Mouse (Mus musculus): ENCODE measurements around the gene Prkar2b. TPM values are rescaled to one million over a fixed set of nuclear protein-coding genes. Genes with fewer than 3 reads are reported as not detected.

Prkar2b gene
- polyA plus RNA-seq, 1 experiment from 2014 or later = 73.7 TPM

DNA sequence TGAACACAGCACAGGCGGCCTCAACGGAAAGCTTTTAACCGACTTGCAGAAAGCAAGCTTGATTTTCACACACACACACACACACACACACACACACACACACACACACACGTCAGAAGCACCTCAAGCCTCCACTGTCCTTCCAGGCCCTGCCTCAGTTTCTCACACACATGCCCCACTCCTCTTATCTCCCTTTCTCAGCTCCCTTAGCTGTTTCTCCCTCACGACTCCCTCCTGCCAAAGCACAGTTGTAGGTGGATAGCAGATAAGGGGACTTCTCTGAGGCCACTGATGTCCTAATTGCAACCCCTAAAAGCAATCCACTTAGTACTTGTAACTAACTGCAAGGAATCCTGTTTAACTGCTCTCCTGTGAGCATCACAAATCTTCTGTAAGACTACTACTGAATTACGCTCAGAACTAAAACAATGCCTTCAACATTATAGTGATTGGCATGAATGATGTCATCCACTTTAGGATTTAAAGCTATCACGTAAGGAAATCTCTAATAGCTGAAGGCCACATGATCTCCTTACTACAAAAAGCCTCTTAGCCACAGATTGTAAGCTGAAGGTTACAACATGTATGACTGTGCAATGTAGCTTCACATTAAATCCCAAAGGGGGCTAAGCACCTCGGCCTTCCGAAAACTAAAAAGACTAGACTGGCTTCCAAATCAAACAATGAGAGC is 6.5 kb downstream of the Prkar2b start:
- H3K9me3 ChIP-seq (ENCODE audit: control insufficient read depth, low read length) = no peaks in the 10 kb centered on the region
- H3K9ac ChIP-seq (ENCODE audit: low read length) = no peak overlapping the region
- no peaks in the 10 kb centered on the region for H3K36me3 ChIP-seq (ENCODE audit: control insufficient read depth, insufficient read depth, low read length)
- H3K4me3 ChIP-seq (ENCODE audit: low read depth, low read length) = no peak overlapping the region
- ATAC-seq (ENCODE audit: low FRiP score) (no peak), DNase-seq (ENCODE audit: low spot score, missing footprints) (no peak)
- H3K27ac ChIP-seq (ENCODE audit: low read depth, low read length) = no peak overlapping the region
- WGBS = 82% methylated on average over 9 of the region's 9 CpGs
- peaks cover 10% of the 10 kb centered on the region; the same call in 1 of the 2 replicates for H3K4me1 ChIP-seq (ENCODE audit: control insufficient read depth, insufficient read depth, low read length)
- H3K4me2 ChIP-seq = no peak overlapping the region
- H3K27me3 ChIP-seq (ENCODE audit: control insufficient read depth, insufficient read depth, low read length) = no peaks in the 10 kb centered on the region

DNA sequence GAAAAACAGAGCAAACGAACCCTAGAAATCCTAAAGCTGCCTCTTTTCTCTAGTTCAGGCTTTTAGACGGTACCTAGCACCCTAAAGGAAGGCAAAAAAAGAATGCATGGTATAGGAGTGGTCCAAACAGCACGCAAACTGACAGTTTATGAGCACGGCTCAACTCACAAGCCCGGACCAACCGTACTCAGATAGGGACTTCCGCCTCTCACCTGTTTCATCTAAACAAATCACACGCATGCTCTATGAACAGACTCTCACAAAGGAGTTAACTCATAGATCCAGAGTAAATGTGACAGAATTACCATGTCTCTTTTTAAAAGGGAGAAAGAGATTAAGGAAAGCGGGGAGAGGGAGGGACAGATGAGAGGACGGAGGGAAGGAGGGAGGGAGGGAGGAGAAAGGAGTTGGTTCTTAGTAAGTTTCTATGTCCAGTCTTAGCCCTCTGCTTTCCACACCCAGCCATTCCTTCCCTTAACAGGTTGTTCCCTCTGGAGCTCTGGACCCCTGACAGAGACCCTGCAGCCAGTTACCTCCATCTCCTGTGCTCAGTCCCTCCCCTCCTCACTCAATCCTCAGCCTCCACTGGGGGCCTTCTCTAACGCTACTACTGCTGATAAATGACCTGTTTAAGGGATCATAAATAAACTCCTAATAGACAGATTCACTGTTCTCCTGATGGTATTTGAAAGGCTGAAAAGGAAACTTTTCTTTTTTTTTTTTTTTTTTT is 7.3 kb downstream of the Prkar2b start:
- Histone ChIP-seq H3K27ac (ENCODE audit: low read depth, low read length) (no peak overlapping the region), H3K27me3 (ENCODE audit: control insufficient read depth, insufficient read depth, low read length) (no peaks in the 10 kb centered on the region), H3K4me3 (ENCODE audit: low read depth, low read length) (no peak overlapping the region), H3K9me3 (ENCODE audit: control insufficient read depth, low read length) (no peaks in the 10 kb centered on the region), H3K9ac (ENCODE audit: low read length) (no peak overlapping the region), H3K4me1 (ENCODE audit: control insufficient read depth, insufficient read depth, low read length) (peaks cover 6% of the 10 kb centered on the region; the same call in 1 of the 2 replicates), H3K4me2 (no peak overlapping the region), H3K36me3 (ENCODE audit: control insufficient read depth, insufficient read depth, low read length) (no peaks in the 10 kb centered on the region)
- 60% methylated on average over 11 of the region's 11 CpGs for WGBS
- no peak for DNase-seq (ENCODE audit: low spot score, missing footprints)
- ATAC-seq (ENCODE audit: low FRiP score) = no peak

DNA sequence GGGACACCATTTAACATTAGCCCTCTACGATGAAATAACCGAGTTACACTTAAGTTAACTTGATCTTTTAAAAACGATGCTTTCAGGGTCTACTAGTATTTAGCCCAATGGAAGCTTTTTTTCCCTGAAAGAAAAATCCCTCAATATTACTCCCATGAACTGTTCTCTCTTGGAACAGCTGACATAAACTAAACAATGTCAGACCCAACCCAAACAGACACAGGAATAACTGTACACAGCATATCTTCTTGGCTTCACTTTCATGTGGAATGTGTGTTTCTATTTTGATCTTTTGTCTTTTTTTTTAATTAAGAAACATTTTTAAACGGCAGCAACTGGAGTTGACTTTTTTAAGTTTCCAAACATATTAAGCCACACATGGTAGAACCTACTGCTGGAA is 8.2 kb downstream of the Prkar2b start:
- ATAC-seq (ENCODE audit: low FRiP score) = no peak
- Histone ChIP-seq H3K36me3 (ENCODE audit: control insufficient read depth, insufficient read depth, low read length) (no peaks in the 10 kb centered on the region), H3K9ac (ENCODE audit: low read length) (no peak overlapping the region), H3K27me3 (ENCODE audit: control insufficient read depth, insufficient read depth, low read length) (no peaks in the 10 kb centered on the region), H3K27ac (ENCODE audit: low read depth, low read length) (no peak overlapping the region), H3K4me2 (no peak overlapping the region), H3K9me3 (ENCODE audit: control insufficient read depth, low read length) (no peaks in the 10 kb centered on the region), H3K4me3 (ENCODE audit: low read depth, low read length) (no peak overlapping the region), H3K4me1 (ENCODE audit: control insufficient read depth, insufficient read depth, low read length) (0 out of 2 replicates have a peak, but pooled peaks cover 2% of the 10 kb centered on the region)
- DNase-seq (ENCODE audit: low spot score, missing footprints) = no peak
- WGBS = 85% methylated on average over 4 of the region's 4 CpGs

DNA sequence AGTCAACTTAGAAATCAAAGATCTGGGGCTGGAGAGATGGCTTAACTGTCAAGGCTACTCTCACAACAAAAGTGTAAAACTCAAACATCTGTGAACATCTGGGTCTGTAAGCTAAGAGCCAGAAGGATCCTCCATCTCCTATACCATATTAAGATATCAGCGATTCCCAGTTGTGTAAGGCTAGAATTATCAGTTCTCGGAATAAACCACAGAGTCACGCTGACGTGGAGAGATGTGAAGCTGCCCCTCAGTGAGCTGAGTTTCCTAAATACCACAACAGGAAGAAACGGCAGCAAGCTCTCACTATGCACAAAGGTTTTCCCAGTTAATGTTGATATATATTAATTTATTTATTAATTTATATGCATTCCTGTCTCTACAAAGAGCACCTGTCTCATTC is 10.9 kb downstream of the Prkar2b start:
- 80% methylated on average over 5 of the region's 5 CpGs for WGBS
- Histone ChIP-seq H3K4me3 (ENCODE audit: low read depth, low read length) (no peak overlapping the region), H3K4me2 (no peak overlapping the region)

DNA sequence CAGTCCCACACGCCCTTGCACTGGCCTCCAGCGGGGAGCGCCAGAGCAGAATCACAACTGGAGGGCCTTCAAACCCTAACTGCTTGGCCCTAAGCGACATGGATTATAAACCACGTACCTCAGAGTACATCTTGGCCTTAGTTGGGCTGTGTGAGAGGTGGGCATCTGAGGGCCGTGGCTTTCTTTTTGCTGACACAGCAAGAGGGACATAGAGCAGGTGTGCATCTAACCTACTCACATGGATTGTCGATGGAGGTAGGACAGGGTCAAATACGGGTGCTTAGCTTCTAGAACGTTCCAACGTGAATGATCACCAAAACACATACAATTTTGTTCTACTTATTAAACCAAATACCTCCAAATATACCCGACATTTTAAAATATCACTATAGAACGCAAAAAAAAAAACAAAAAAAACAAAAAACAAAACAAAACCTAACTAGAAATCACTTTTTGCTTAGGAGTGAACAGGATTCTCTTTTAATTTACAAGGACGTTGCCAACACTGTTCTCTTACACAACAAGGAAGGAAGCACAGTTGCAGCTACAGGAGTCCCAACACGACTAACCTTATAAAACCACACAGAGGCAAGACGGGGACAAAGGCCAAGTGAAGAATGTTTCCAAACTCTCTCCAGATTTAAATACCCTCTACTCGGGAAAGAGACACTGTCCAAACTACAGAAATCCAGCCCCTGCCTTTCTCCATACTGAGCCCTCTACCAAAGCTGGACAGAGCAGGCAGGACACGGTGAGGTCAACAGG is 15.3 kb downstream of the Prkar2b start:
- ATAC-seq (ENCODE audit: low FRiP score) (no peak), DNase-seq (ENCODE audit: low spot score, missing footprints) (no peak)
- Histone ChIP-seq H3K9ac (ENCODE audit: low read length) (no peak overlapping the region), H3K36me3 (ENCODE audit: control insufficient read depth, insufficient read depth, low read length) (no peaks in the 10 kb centered on the region), H3K4me1 (ENCODE audit: control insufficient read depth, insufficient read depth, low read length) (no peaks in the 10 kb centered on the region), H3K27me3 (ENCODE audit: control insufficient read depth, insufficient read depth, low read length) (no peaks in the 10 kb centered on the region), H3K4me3 (ENCODE audit: low read depth, low read length) (no peak overlapping the region), H3K27ac (ENCODE audit: low read depth, low read length) (no peak overlapping the region), H3K4me2 (no peak overlapping the region), H3K9me3 (ENCODE audit: control insufficient read depth, low read length) (no peaks in the 10 kb centered on the region)
- 82% methylated on average over 17 of the region's 17 CpGs for WGBS

More for the DNA sequence above, 10.9 kb downstream of the Prkar2b start:
- Histone ChIP-seq H3K9me3 (ENCODE audit: control insufficient read depth, low read length) (no peaks in the 10 kb centered on the region), H3K27me3 (ENCODE audit: control insufficient read depth, insufficient read depth, low read length) (no peaks in the 10 kb centered on the region), H3K9ac (ENCODE audit: low read length) (no peak overlapping the region), H3K4me1 (ENCODE audit: control insufficient read depth, insufficient read depth, low read length) (0 out of 2 replicates have a peak, but pooled peaks cover 2% of the 10 kb centered on the region), H3K36me3 (ENCODE audit: control insufficient read depth, insufficient read depth, low read length) (no peaks in the 10 kb centered on the region), H3K27ac (ENCODE audit: low read depth, low read length) (no peak overlapping the region)
- DNase-seq (ENCODE audit: low spot score, missing footprints) = no peak
- no peak for ATAC-seq (ENCODE audit: low FRiP score)

DNA sequence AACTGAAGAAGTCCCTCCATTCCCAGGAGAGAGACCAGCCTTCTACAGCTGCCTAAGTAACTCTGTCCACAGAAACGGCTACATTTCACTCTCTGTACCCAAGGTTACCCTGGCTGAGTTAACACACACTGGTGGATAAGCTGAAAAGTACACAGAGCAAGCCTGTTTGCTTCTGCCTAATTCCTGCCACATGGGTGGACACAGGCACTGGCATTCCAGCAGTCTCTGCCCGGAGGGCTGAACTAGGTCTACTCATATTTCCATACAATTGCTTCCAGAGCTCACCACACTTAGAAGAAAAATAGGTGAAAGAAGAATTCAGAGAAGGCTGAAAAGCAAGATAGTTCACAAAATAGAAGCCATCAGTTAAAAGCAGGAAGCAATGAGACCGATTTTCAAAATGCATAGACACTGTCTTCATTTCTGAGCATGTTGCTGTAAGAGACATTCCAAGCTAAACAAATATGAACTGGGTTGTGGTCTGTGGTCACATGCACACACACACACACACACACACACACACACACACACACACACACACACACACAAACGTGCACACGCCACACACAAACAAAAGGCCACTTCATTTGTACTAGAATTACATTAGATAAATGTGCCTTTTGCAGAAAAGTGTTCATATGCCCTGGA is 16.5 kb downstream of the Prkar2b start:
- Histone ChIP-seq H3K4me2 (no peak overlapping the region), H3K4me3 (ENCODE audit: low read depth, low read length) (no peak overlapping the region), H3K9me3 (ENCODE audit: control insufficient read depth, low read length) (no peaks in the 10 kb centered on the region), H3K27me3 (ENCODE audit: control insufficient read depth, insufficient read depth, low read length) (no peaks in the 10 kb centered on the region), H3K36me3 (ENCODE audit: control insufficient read depth, insufficient read depth, low read length) (no peaks in the 10 kb centered on the region), H3K27ac (ENCODE audit: low read depth, low read length) (no peak overlapping the region; the same call in 1 of the 2 replicates), H3K9ac (ENCODE audit: low read length) (no peak overlapping the region), H3K4me1 (ENCODE audit: control insufficient read depth, insufficient read depth, low read length) (no peaks in the 10 kb centered on the region)
- ATAC-seq (ENCODE audit: low FRiP score) (peak; percentile 85), DNase-seq (ENCODE audit: low spot score, missing footprints) (no peak)
- 58% methylated on average over 5 of the region's 5 CpGs for WGBS

DNA sequence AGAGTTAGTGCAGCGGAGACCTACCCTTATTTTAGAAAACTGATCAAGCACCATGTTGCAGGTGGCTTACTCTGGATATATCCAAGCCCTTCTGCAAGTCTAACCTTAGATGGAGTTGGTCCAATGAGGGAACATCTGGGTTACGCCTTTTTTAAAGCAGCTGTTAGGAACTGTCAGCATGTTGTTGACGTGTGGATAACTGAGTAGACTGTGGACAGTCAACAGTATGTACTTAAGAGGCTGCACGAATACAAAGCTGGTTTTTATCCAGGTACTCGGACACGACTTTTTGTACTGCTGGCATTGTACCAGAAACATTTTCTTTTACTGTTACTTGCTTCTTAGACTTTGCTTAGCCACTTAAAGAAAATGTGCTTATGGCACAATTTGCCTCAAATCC is 27.6 kb downstream of the Prkar2b start:
- no peaks in the 10 kb centered on the region for H3K9me3 ChIP-seq (ENCODE audit: control insufficient read depth, low read length)
- H3K9ac ChIP-seq (ENCODE audit: low read length) = no peak overlapping the region
- no peaks in the 10 kb centered on the region for H3K27me3 ChIP-seq (ENCODE audit: control insufficient read depth, insufficient read depth, low read length)
- WGBS = 94% methylated on average over 6 of the region's 6 CpGs
- no peak overlapping the region for H3K4me2 ChIP-seq
- no peak overlapping the region for H3K4me3 ChIP-seq (ENCODE audit: low read depth, low read length)
- H3K27ac ChIP-seq (ENCODE audit: low read depth, low read length) = no peak overlapping the region
- ATAC-seq (ENCODE audit: low FRiP score) (no peak), DNase-seq (ENCODE audit: low spot score, missing footprints) (no peak)
- no peaks in the 10 kb centered on the region for H3K36me3 ChIP-seq (ENCODE audit: control insufficient read depth, insufficient read depth, low read length)
- no peaks in the 10 kb centered on the region for H3K4me1 ChIP-seq (ENCODE audit: control insufficient read depth, insufficient read depth, low read length)

DNA sequence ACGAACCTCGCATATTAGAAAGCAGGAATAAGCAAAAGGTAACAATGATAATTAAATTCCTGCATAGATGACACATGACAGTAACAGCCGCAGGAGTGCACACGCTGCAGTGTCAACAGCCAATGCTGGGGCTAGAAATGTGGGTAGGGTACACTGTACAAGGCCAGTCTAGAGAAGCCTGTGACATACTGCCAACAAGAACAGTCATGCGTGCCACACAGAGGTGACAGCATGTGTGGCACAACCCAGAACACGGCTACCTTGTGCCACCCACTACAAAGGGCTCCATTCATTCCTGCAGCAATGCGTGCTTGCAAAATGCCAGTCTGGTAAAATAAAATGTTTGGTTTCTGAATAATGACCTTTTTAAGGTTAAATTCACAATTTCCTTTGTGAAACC is 28.2 kb downstream of the Prkar2b start:
- Histone ChIP-seq H3K36me3 (ENCODE audit: control insufficient read depth, insufficient read depth, low read length) (no peaks in the 10 kb centered on the region), H3K4me1 (ENCODE audit: control insufficient read depth, insufficient read depth, low read length) (no peaks in the 10 kb centered on the region), H3K4me2 (no peak overlapping the region), H3K27ac (ENCODE audit: low read depth, low read length) (no peak overlapping the region), H3K4me3 (ENCODE audit: low read depth, low read length) (no peak overlapping the region), H3K9me3 (ENCODE audit: control insufficient read depth, low read length) (no peaks in the 10 kb centered on the region), H3K27me3 (ENCODE audit: control insufficient read depth, insufficient read depth, low read length) (no peaks in the 10 kb centered on the region), H3K9ac (ENCODE audit: low read length) (no peak overlapping the region)
- 94% methylated on average over 7 of the region's 7 CpGs for WGBS
- no peak for ATAC-seq (ENCODE audit: low FRiP score)
- no peak for DNase-seq (ENCODE audit: low spot score, missing footprints)
